Mouse (Mus musculus): ENCODE data around the gene 5730409E04Rik.

DNA sequence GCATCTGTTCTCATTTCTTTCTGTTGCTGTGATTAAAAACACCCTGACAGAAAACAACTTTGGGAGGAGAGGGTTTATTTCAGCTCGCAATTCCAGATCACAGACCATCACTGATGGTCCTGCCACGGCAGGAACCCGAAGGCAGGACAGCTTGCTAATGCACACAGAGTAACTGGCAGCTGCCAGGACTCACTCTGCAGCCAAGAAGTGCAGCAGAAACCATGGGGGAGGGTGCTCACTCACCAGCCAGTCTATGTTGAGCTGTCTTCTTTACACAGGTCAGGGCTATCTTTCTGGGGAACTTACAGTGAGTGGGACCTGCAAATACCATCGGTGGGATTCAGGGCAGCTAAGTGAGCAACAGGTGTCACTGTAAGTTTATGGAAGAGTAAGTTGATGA is 27.8 kb downstream of the 5730409E04Rik start:
- TF ChIP-seq CTCF (IDR thresholded peaks at IDR 0.05; ENCODE audit: control insufficient read depth, insufficient read depth, insufficient read length) (no peak), MAX (IDR thresholded peaks at IDR 0.05) (no peak), CEBPB (IDR thresholded peaks at IDR 0.05; ENCODE audit: low read depth) (no peak), USF1 (IDR thresholded peaks at IDR 0.05; ENCODE audit: low read depth) (no peak), MYOG (IDR thresholded peaks at IDR 0.05; ENCODE audit: control insufficient read depth, extremely low read depth, insufficient read length) (no peak), FOSL1 (IDR thresholded peaks at IDR 0.05; ENCODE audit: insufficient read depth, low read length, poor library complexity, severe bottlenecking) (no peak)
